Mouse (Mus musculus) kidney, adult 2 months (tissue): ENCODE measurements around the gene Fn3k.

Experiments used
- CTCF ChIP-seq: fragments of 200-500 bp; conservative IDR thresholded peaks from 2 replicates; pipeline ENCODE4 v1.5.1; 2011; ENCODE audit warnings: low read depth, mild to moderate bottlenecking, control low read depth, low read length, moderate library complexity, mixed read lengths; ENCODE audit not compliant: insufficient read depth, insufficient read length
- POLR2A ChIP-seq: fragments of 200-500 bp; IDR thresholded peaks from one replicate; pipeline ENCODE4 v1.6.1; 2011; ENCODE audit warnings: low read depth, low read length, control low read depth

- TF ChIP-seq CTCF = no peak
- no peak for TF ChIP-seq POLR2A
Observed at GRCm38 (mm10) chr11:121388554-121388945, 46.2 kb upstream of the Fn3k start.
